In the genomic region with DNA sequence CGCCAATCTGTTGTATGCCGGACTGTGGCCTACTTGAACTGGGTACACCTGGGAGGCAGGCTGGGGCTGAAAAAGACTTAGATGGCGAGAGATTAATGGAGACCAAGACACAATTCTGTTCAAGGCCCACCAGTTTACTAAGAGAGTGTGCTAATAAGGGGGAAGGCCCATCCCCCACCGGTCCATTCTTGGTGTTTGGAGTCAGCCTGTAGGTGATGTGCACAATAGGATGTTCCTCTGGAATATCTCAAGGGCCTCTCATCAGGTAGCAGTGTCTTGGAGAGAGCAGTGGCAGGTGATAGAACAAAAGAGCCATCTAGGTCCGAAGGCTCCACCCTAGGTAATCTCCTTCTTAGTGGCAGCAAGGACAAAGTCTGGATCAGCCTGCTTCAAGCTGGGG, we compare ENCODE assay signal across 5 mouse cellular contexts.
DNase-seq lines count a peak whose midpoint lies in the region.
"Not testable (repeated sequence)": the region's sequence is repeated elsewhere in the genome, so short reads cannot be mapped to it uniquely, and the experiment has no call there.

No protein-coding gene starts in this region.

- H3K9me3 ChIP-seq in ES-E14 (ENCODE audit: control insufficient read depth, insufficient read depth, low read depth, low read length), result peaks cover 16% of the 10 kb centered on the region

- DNase-seq in ES-CJ7 (ENCODE audit: low read depth, low spot score) (peak; percentile 12), R1 (ENCODE audit: low read depth, low spot score) (peak; percentile 56), ZHBTc4 (ENCODE audit: low read depth, low spot score) (peak; percentile 50)
- not testable (repeated sequence) for DNase-seq in ES-E14 (ENCODE audit: low read depth, low spot score)
- DNase-seq in heart, adult 11 months, result peak; percentile 62

- not testable (repeated sequence) for H3K4me3 ChIP-seq in ES-E14 (ENCODE audit: insufficient read depth in 1 of 2, low read depth in 1 of 2, low read length in 2 of 2, poor library complexity in 1 of 2, severe bottlenecking in 1 of 2)

- H3K9ac ChIP-seq in ES-E14 (ENCODE audit: insufficient read depth, low read depth, low read length, poor library complexity, severe bottlenecking), result not testable (repeated sequence)

- not testable (repeated sequence) for H3K36me3 ChIP-seq in ES-E14 (ENCODE audit: control insufficient read depth, insufficient read depth, low read length, poor library complexity, severe bottlenecking)

- peak overlapping the region; percentile 56; the same call in 1 of the 2 replicates for H3K27ac ChIP-seq in ES-E14 (ENCODE audit: insufficient read depth, low read depth, low read length, poor library complexity, severe bottlenecking)

- H3K4me1 ChIP-seq in ES-E14 (ENCODE audit: control insufficient read depth in 2 of 2, insufficient read depth in 2 of 2, low read length in 2 of 2, poor library complexity in 1 of 2), result not testable (repeated sequence)

- in situ Hi-C loops in ES-E14 (cut with MboI; ENCODE audit: low sequenced_read_pairs in 2 of 2, unreplicated experiment in 2 of 2), result not testable (repeated sequence)
